Mouse (Mus musculus) forebrain, embryonic 15.5 days (tissue): ENCODE data around the gene Tmem132c. TPM values are rescaled to one million over a fixed set of nuclear protein-coding genes. Genes with fewer than 3 reads are reported as not detected.

Experiments used
- ATAC-seq: fragments of 200-750 bp; cut with Nextera tagmentation; replicated peaks from 2 replicates; pipeline ENCODE4 v1.8.0; 2017; ENCODE audit warnings: mild to moderate bottlenecking, moderate TSS enrichment, moderate library complexity
- H3K27ac ChIP-seq: fragments of 300-500 bp; sonication (generic); replicated peaks from 2 replicates; pipeline ENCODE4 v1.5.1; 2015; ENCODE audit warnings: mild to moderate bottlenecking, inconsistent platforms
- H3K27me3 ChIP-seq: fragments of 300-500 bp; sonication (generic); 2 replicates; pipeline ENCODE4 v1.6.1; 2015; ENCODE audit warnings: inconsistent platforms
- H3K36me3 ChIP-seq: fragments of 300-500 bp; sonication (generic); 2 replicates; pipeline ENCODE4 v1.6.1; 2015; ENCODE audit warnings: mild to moderate bottlenecking, inconsistent platforms
- H3K4me1 ChIP-seq: fragments of 300-500 bp; sonication (generic); 2 replicates; pipeline ENCODE4 v1.6.1; 2015; ENCODE audit warnings: inconsistent platforms
- H3K4me2 ChIP-seq: fragments of 300-500 bp; sonication (generic); replicated peaks from 2 replicates; pipeline ENCODE4 v1.6.1; 2015; ENCODE audit warnings: mild to moderate bottlenecking, inconsistent platforms
- H3K4me3 ChIP-seq: fragments of 300-500 bp; sonication (generic); 2 replicates; pipeline ENCODE4 v1.5.1; 2015; ENCODE audit warnings: mild to moderate bottlenecking, inconsistent platforms
- H3K9ac ChIP-seq: fragments of 300-500 bp; sonication (generic); replicated peaks from 2 replicates; pipeline ENCODE4 v1.6.1; 2015; ENCODE audit warnings: mild to moderate bottlenecking, inconsistent platforms
- H3K9me3 ChIP-seq: fragments of 300-500 bp; sonication (generic); 2 replicates; pipeline ENCODE4 v1.6.1; 2016; ENCODE audit warnings: inconsistent platforms
- WGBS: fragments of 180-500 bp; shearing (Covaris S2); methylation state at CpG from one replicate; pipeline ENCODE4 v1.1.7; 2015; ENCODE audit warnings: mixed read lengths; 5-methylcytosine and 5-hydroxymethylcytosine counted together
- polyA plus RNA-seq: library from polyadenylated mRNA; unstranded; fragments of >200 nt; fragmentation: Nextera tagmentation; extraction: Ambion mirVana; gene quantifications from 2 replicates; pipeline ENCODE4 v1.2.1, GENCODE M21; 2015

Tmem132c gene
- polyA plus RNA-seq, 1 experiment from 2014 or later = 7.5 TPM

DNA sequence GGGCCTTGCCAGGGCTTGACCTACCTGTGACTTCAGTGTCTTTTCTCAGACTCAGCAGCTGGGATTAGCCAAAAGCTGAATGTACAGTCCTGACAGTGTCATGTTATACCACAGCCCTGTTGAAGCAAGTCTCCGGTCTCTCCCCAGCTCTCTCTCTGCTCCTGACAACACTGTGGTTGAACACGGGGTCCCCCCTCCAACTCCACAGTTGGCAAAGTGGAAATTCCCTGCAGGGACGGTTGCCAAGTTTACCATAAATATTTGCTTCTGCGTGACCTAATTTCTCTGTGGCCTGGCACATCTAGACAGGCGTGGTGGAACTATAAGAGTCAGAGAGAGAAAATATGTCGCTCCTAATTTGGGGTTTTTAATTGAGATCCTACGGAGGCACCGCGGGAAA lies 274.4 kb downstream of the Tmem132c start:
- no peak for ATAC-seq
- H3K27me3 ChIP-seq = no peaks in the 10 kb centered on the region
- H3K4me2 ChIP-seq = no peak overlapping the region
- H3K9me3 ChIP-seq = no peaks in the 10 kb centered on the region
- WGBS = 74% methylated on average over 9 of the region's 9 CpGs
- peaks cover 2% of the 10 kb centered on the region for H3K4me1 ChIP-seq
- no peak overlapping the region for H3K9ac ChIP-seq
- H3K4me3 ChIP-seq = no peak overlapping the region
- H3K36me3 ChIP-seq = no peaks in the 10 kb centered on the region
- H3K27ac ChIP-seq = no peak overlapping the region

DNA sequence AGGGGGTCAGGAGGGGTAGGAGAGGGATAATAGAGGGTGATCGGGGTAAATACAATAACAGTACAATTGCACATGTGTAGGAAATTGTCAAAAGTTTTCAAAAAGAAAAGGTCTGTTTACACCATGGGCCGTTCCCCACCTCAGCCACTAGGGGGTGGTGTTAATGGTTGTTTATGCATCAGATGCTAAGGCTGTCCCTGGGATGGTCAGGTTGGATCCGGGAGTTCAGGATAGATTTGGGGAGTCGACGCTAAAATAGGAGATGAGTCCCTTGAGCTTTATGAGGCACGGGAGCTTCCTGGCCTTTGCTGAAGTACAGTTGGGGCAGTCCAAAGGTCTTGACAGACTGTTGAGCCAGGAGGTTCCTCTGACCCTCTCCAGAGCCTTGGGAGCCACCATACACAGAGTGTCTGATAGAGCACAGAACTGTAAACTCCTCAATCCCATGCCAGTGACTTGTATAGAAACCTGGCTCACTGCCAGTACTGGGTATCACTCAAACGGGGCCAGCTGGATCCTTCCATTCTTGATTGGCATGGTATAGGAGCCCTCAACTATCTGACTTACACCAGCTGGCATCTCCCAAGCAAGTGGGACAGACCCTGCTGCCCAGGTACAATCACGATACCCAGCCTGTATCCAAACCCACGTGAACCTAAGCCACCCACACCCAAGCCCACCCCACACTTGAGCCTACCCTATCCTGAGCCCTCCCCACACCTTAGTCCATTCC lies 281.3 kb downstream of the Tmem132c start:
- H3K4me3 ChIP-seq = no peak overlapping the region
- peak; percentile 70 for ATAC-seq
- 49% methylated on average over 9 of the region's 9 CpGs for WGBS
- H3K9me3 ChIP-seq = no peaks in the 10 kb centered on the region
- no peaks in the 10 kb centered on the region for H3K36me3 ChIP-seq
- no peaks in the 10 kb centered on the region for H3K27me3 ChIP-seq
- H3K9ac ChIP-seq = no peak overlapping the region
- H3K4me1 ChIP-seq = peaks cover 17% of the 10 kb centered on the region
- 0 out of 2 replicates have a peak overlapping the region, but pooled peaks have one; percentile 5 for H3K27ac ChIP-seq
- no peak overlapping the region for H3K4me2 ChIP-seq

DNA sequence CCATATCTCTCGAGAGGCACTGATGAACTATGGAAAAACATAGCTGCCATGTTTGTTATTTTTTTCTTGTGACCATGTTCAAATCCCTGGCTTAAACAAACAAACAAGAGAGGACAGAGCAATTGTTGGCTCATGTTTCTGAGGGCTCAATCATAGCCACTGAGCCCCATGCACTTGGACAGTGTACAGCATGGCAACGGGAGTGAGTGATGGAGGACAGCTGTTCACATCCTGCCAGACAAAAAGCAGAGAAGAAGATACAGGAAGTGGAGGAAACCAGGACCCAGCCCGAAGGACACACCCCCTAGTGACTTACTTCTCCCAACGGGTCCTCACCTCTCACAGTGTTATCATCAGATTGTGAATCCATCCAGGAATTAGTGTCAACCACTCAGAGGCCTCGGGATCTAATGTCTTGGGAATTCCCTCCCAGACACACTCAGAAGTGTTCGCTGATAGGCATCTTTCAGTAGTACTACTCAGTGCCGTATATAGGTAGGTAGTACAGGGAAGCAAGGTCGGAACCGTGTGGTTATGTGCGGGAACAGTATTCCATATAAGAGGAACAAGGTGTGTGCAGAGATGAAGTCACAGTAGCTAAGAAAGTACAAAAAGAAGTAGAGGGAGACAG lies 285.9 kb downstream of the Tmem132c start:
- Histone ChIP-seq H3K4me1 (peaks cover 11% of the 10 kb centered on the region), H3K9me3 (no peaks in the 10 kb centered on the region), H3K4me2 (no peak overlapping the region), H3K27me3 (no peaks in the 10 kb centered on the region), H3K9ac (no peak overlapping the region), H3K36me3 (no peaks in the 10 kb centered on the region), H3K4me3 (no peak overlapping the region), H3K27ac (no peak overlapping the region)
- 89% methylated on average over 10 of the region's 10 CpGs for WGBS
- ATAC-seq = no peak

DNA sequence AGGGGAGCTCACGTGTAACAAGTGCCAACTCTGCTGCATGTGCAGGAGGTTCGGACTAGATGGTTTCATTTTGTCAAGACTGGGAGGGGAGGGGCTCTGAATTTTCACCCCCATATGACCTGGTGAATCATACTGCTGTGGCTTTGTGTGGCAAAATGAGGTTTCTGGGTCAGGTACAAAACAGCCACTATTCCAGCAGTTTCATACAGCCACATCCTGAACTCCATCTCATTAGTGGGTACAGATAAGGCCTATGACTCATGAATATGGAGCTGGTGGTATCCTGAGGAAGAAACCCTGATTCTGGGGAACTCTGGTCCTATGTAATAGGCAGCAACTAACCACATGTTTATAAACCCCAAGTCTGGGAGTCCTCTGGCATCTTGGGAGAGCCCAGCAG lies 295.9 kb downstream of the Tmem132c start:
- H3K4me3 ChIP-seq = no peak overlapping the region
- no peaks in the 10 kb centered on the region for H3K27me3 ChIP-seq
- ATAC-seq = no peak
- H3K27ac ChIP-seq = no peak overlapping the region
- H3K9ac ChIP-seq = no peak overlapping the region
- no peaks in the 10 kb centered on the region for H3K36me3 ChIP-seq
- no peaks in the 10 kb centered on the region for H3K4me1 ChIP-seq
- no peak overlapping the region for H3K4me2 ChIP-seq
- 78% methylated on average over 2 of the region's 2 CpGs for WGBS
- H3K9me3 ChIP-seq = no peaks in the 10 kb centered on the region

DNA sequence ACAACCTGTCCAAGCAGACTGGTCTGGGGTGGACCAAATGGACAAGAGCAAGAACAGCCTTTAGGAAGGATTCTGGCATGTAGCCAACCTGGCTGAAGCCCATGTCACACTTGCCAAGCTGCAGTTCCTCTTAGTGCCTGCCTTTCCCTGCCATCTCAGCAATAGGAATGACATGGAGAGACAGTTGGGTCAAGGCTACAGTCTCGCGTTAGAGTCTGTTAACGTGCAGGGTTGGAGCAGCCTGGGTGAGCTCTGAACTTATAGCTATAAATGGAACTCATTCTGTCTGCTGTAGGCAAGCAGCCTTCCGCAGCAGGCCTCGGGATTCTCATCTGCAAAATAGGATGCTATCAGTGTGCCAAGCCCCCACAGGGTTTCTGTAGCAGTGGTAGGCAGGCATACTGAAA lies 305.0 kb downstream of the Tmem132c start:
- no peak overlapping the region for H3K9ac ChIP-seq

DNA sequence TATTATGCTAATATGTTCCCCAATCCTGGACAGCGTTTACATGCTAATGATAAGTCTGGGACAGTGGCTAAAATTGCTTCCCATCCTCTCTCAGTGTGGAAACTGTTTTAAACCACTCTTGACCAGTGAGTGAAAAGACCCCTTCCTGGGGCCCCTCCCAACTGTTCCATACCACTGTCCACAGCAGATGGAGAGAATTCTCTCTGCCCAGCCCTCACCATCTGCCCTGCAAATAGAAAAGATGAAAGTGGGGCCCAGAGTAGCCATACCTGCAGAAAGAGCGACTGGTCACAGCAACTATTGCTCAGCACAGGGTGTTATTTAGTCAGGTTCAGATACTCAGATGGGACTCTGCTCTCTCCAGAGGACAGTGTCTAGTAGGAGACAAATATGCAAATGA lies 306.5 kb downstream of the Tmem132c start:
- H3K4me3 ChIP-seq = no peak overlapping the region
- no peaks in the 10 kb centered on the region for H3K27me3 ChIP-seq
- H3K9me3 ChIP-seq = no peaks in the 10 kb centered on the region
- no peak overlapping the region for H3K9ac ChIP-seq
- no peak overlapping the region for H3K27ac ChIP-seq
- 90% methylated on average over 2 of the region's 2 CpGs for WGBS
- H3K4me1 ChIP-seq = 0 out of 2 replicates have a peak, but pooled peaks cover 2% of the 10 kb centered on the region
- no peak overlapping the region for H3K4me2 ChIP-seq
- H3K36me3 ChIP-seq = no peaks in the 10 kb centered on the region
- ATAC-seq = no peak

More for the DNA sequence above, 305.0 kb downstream of the Tmem132c start:
- 0 out of 2 replicates have a peak, but pooled peaks cover 2% of the 10 kb centered on the region for H3K4me1 ChIP-seq
- no peaks in the 10 kb centered on the region for H3K9me3 ChIP-seq
- no peak overlapping the region for H3K4me2 ChIP-seq
- H3K36me3 ChIP-seq = no peaks in the 10 kb centered on the region
- no peak overlapping the region for H3K4me3 ChIP-seq
- WGBS = 74% methylated on average over 5 of the region's 5 CpGs
- ATAC-seq = no peak
- H3K27ac ChIP-seq = no peak overlapping the region
- H3K27me3 ChIP-seq = no peaks in the 10 kb centered on the region

DNA sequence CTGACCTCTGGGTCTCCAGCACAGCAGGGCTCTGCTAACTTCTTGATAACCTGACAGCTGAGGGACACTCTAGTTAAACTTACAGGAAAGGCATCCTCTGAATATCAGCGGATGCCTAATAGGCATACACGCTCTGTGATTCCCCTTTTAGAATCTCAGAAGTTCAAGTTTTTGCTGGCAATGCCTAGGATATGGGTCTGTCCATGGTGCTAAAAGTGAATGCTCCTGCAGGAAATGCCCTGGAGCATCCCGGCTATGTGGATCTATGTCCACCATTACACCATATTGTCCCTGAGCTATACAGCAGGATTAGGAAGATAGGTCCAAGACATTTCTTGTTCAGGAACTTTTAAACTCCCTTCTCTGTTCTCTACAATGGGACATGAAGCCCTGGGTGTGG lies 319.5 kb downstream of the Tmem132c start:
- 91% methylated on average over 3 of the region's 3 CpGs for WGBS
- Histone ChIP-seq H3K4me2 (no peak overlapping the region), H3K9ac (no peak overlapping the region), H3K27ac (no peak overlapping the region), H3K36me3 (no peaks in the 10 kb centered on the region), H3K4me1 (no peaks in the 10 kb centered on the region), H3K9me3 (no peaks in the 10 kb centered on the region), H3K4me3 (no peak overlapping the region), H3K27me3 (no peaks in the 10 kb centered on the region)
- ATAC-seq = no peak

DNA sequence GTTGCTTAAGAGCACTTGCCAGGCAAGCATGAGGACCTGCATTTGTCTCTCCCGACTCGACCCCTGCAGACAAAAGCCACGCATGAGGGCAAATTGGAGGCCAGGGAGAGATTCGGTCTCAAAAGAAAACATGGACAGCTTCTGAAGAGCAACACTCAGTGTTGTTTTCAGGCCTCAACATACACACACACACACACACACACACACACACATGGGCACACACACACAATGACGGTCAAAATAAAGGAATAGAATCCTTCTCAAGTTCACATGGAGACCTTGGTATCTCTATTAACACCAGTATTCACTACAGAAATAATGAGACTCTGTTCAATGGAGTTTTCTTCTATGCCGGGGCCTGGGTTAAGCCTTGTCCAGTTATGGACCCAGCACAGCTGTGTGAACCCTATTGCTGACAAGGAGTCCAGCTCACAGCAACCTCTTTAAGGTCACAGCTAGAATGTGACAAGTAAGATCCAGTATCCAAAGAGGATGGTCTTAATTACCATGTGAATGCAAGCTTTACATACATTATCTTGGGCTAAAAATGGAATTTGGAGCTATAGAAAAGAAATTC lies 325.6 kb downstream of the Tmem132c start:
- Histone ChIP-seq H3K4me3 (no peak overlapping the region), H3K36me3 (no peaks in the 10 kb centered on the region), H3K27me3 (no peaks in the 10 kb centered on the region), H3K4me2 (no peak overlapping the region), H3K27ac (no peak overlapping the region), H3K9ac (no peak overlapping the region), H3K4me1 (no peaks in the 10 kb centered on the region), H3K9me3 (no peaks in the 10 kb centered on the region)
- WGBS = 30% methylated on average over 6 of the region's 6 CpGs
- ATAC-seq = no peak

DNA sequence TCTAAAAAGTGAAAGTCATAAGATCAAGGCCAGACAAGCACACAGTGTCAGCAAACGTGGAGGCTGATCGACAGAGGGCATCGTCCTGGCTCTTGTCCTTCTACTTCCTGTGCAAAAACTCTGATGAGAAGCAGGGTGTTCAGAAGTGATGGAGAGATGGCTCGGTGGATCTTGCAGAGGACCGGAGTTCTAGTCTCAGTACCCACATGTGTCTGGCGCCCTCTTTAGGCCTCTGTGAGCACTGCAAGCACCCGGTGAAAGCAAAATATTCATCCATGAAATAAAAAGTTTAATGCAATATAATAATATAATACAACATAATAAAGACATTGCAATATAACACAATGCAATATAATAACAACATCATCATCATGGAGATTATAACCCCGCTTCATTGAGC lies 335.8 kb downstream of the Tmem132c start:
- 62% methylated on average over 8 of the region's 8 CpGs for WGBS
- H3K36me3 ChIP-seq = no peaks in the 10 kb centered on the region
- H3K4me2 ChIP-seq = no peak overlapping the region
- H3K9me3 ChIP-seq = no peaks in the 10 kb centered on the region
- no peak for ATAC-seq
- no peak overlapping the region for H3K27ac ChIP-seq
- H3K4me3 ChIP-seq = no peak overlapping the region
- no peaks in the 10 kb centered on the region for H3K4me1 ChIP-seq
- H3K9ac ChIP-seq = no peak overlapping the region
- H3K27me3 ChIP-seq = no peaks in the 10 kb centered on the region

DNA sequence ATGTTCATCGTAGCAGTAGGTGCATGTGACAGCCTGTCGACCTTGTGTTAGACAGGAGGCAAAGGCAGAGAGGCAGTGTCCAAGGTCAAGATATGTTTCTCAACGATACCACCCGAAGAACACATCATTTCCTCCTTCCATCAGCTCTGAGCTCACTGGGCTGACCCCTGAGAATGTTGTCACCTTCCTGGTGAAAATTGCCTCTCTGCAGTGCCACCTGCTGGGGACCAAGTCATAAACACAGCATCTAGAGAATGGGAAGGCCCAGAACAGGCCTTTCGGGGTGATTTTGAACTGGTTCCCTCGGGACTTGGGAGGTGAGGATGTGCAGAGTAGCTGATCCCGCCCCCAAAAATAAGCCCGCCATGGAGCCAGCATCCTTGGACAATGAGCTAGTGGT lies 342.1 kb downstream of the Tmem132c start:
- Histone ChIP-seq H3K9ac (no peak overlapping the region), H3K27me3 (no peaks in the 10 kb centered on the region), H3K4me1 (no peaks in the 10 kb centered on the region), H3K27ac (no peak overlapping the region), H3K36me3 (no peaks in the 10 kb centered on the region), H3K9me3 (no peaks in the 10 kb centered on the region), H3K4me3 (no peak overlapping the region), H3K4me2 (no peak overlapping the region)
- 89% methylated on average over 8 of the region's 8 CpGs for WGBS
- no peak for ATAC-seq

DNA sequence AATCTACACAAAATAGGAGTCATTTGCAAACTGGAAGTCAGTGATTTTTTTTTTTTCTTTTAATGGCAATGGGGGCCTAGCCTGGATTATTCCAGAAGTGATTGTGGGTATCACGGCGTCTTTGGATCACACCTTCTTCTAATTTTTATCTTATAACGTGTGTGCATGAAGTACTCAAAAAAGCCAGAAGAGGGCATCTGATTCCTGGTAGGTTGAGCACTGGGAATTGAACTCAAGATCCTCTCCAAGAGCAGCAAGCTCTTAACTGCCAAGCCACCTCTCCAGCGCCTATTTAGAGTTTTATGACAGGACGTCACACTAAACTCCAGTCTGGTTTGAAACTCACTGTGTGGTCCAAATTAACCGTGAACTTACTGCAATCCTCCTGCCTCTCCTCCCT lies 346.2 kb downstream of the Tmem132c start:
- H3K4me3 ChIP-seq = no peak overlapping the region
- ATAC-seq = no peak
- 78% methylated on average over 6 of the region's 6 CpGs for WGBS
- H3K36me3 ChIP-seq = no peaks in the 10 kb centered on the region
- H3K27ac ChIP-seq = no peak overlapping the region
- H3K9me3 ChIP-seq = no peaks in the 10 kb centered on the region
- H3K9ac ChIP-seq = no peak overlapping the region
- no peak overlapping the region for H3K4me2 ChIP-seq
- no peaks in the 10 kb centered on the region for H3K27me3 ChIP-seq
- H3K4me1 ChIP-seq = no peaks in the 10 kb centered on the region

DNA sequence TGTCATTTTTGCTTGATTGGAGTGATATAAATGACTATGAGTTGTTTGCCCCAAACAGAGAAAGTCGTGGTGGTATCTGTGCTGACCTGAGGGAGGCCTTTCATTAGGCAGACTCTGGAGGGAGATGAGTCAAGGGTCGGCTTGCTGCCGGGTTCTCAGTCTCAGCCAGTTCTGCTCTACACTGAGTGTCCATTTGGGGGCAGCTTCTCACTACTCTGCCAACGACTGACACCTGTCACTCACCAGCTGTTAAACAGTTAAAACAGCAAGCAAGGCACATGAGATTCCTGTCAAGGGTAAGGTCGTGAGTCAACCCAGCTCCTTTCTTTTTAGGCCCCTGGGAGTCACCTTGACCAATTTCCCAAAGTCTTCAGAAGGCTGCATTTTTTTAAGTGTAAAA lies 350.8 kb downstream of the Tmem132c start:
- Histone ChIP-seq H3K27ac (no peak overlapping the region), H3K27me3 (no peaks in the 10 kb centered on the region), H3K36me3 (peaks cover 43% of the 10 kb centered on the region), H3K4me1 (no peaks in the 10 kb centered on the region), H3K9ac (no peak overlapping the region), H3K4me3 (no peak overlapping the region), H3K9me3 (no peaks in the 10 kb centered on the region), H3K4me2 (no peak overlapping the region)
- no peak for ATAC-seq
- 75% methylated on average over 5 of the region's 5 CpGs for WGBS
